Mouse (Mus musculus): ENCODE measurements around the gene Cdon. TPM values are rescaled to one million over a fixed set of nuclear protein-coding genes. Genes with fewer than 3 reads are reported as not detected.

Gene Cdon
- 2.9 TPM for polyA plus RNA-seq (2014; fragmentation: Illumina TruSeq; extraction: RNeasy Lipid Tissue Mini Kit (QIAGEN cat#74804); ENCODE audit: low read depth, low replicate concordance)

DNA sequence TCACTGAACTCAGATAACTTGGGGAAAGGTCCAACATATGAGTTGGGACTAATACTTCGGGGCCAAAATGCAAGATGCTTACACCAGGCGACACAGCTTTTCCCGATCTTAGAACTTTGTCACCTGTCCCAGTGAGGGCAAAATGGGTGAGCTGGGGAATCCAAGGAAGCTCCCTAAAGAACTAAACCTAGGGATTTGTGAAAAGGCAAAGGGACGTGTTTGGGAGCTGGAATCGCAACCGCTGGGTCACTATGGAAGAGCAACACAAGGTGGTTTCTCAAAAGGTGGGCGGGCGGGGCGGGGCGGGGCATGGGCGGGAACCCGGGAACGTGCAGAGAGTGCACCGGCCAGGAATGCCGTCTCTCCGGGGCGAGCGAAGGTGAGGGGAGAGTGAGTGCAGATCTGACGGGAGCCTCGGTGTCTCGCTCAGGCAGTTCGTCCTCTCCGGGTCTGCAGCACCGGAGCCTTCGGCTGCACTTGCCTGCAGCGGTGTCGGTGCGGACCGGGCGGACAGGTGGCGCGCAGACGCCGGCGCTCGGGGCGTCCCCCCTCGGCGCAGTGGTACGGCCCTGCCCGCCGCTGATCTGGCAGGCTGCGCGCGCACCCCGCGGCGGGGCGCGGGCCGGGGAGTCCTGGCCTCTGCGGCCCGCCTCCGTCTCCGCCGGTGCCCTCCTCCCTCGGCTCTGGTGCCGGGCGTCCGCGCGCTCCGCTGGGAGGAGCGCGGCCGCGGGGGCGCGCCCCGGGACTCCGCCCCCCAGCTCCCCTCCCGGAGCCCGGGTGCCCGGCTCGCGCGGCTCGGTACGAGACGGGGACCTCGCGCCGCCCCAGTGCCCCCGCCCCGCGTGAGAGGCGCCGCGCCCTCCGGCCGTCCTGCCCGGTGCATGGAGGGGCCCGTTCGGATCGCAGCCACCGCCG lies at the start of gene Cdon:
Gene Cdon (plus strand): TSS at position 324 of the 915 bp plus-strand sequence.

DNA sequence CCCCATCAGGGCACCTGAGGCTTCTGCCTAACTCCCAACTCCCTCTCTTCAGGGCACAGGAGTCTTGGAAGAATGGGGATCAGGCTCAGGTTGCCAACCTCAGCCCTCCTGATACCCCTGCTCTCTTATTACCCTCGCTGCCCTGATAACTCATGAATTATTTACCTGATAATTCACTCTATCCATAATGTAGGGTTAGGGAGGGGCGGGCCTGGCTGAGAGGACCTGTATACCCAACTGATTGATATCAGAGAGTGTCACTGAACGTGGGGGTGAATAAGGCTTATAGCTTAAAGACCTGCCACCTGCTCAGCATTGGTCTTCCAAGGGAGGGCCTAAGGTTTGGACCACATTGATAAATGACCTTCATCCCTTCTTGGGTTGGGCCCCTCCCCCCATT lies 97.2 kb downstream of the Cdon start, which contains the start of gene Gm1113:
Gene Gm1113 (minus strand): TSS at position 101 of the 400 bp plus-strand sequence.

Other genes with a start within 250 kb of the Cdon start
- 9.8 TPM for gene Dcps, start 245.1 kb upstream of the Cdon start, polyA plus RNA-seq (2014; fragmentation: Illumina TruSeq; extraction: RNeasy Lipid Tissue Mini Kit (QIAGEN cat#74804); ENCODE audit: low read depth, low replicate concordance)
- 171 TPM for gene Srpr, start 221.0 kb upstream of the Cdon start, polyA plus RNA-seq (2014; fragmentation: Illumina TruSeq; extraction: RNeasy Lipid Tissue Mini Kit (QIAGEN cat#74804); ENCODE audit: low read depth, low replicate concordance)
- gene Tirap, start 220.8 kb upstream of the Cdon start, polyA plus RNA-seq (2014; fragmentation: Illumina TruSeq; extraction: RNeasy Lipid Tissue Mini Kit (QIAGEN cat#74804); ENCODE audit: low read depth, low replicate concordance) = 1.6 TPM
- gene Foxred1, start 210.1 kb upstream of the Cdon start, polyA plus RNA-seq (2014; fragmentation: Illumina TruSeq; extraction: RNeasy Lipid Tissue Mini Kit (QIAGEN cat#74804); ENCODE audit: low read depth, low replicate concordance) = 16.4 TPM
- 153 TPM for gene Fam118b, start 153.3 kb upstream of the Cdon start, polyA plus RNA-seq (2014; fragmentation: Illumina TruSeq; extraction: RNeasy Lipid Tissue Mini Kit (QIAGEN cat#74804); ENCODE audit: low read depth, low replicate concordance)
- gene Rpusd4, start 153.3 kb upstream of the Cdon start, polyA plus RNA-seq (2014; fragmentation: Illumina TruSeq; extraction: RNeasy Lipid Tissue Mini Kit (QIAGEN cat#74804); ENCODE audit: low read depth, low replicate concordance) = 2.5 TPM
- not detected for gene Gm1113, start 97.1 kb downstream of the Cdon start, polyA plus RNA-seq (2014; fragmentation: Illumina TruSeq; extraction: RNeasy Lipid Tissue Mini Kit (QIAGEN cat#74804); ENCODE audit: low read depth, low replicate concordance)
- gene Ddx25, start 137.4 kb downstream of the Cdon start, polyA plus RNA-seq (2014; fragmentation: Illumina TruSeq; extraction: RNeasy Lipid Tissue Mini Kit (QIAGEN cat#74804); ENCODE audit: low read depth, low replicate concordance) = 147 TPM
- gene Pus3, start 137.5 kb downstream of the Cdon start, polyA plus RNA-seq (2014; fragmentation: Illumina TruSeq; extraction: RNeasy Lipid Tissue Mini Kit (QIAGEN cat#74804); ENCODE audit: low read depth, low replicate concordance) = 18.3 TPM
- 5.9 TPM for gene Pate2, start 149.2 kb downstream of the Cdon start, polyA plus RNA-seq (2014; fragmentation: Illumina TruSeq; extraction: RNeasy Lipid Tissue Mini Kit (QIAGEN cat#74804); ENCODE audit: low read depth, low replicate concordance)
- 221 TPM for gene Hyls1, start 149.3 kb downstream of the Cdon start, polyA plus RNA-seq (2014; fragmentation: Illumina TruSeq; extraction: RNeasy Lipid Tissue Mini Kit (QIAGEN cat#74804); ENCODE audit: low read depth, low replicate concordance)
- gene Pate4, start 190.8 kb downstream of the Cdon start, polyA plus RNA-seq (2014; fragmentation: Illumina TruSeq; extraction: RNeasy Lipid Tissue Mini Kit (QIAGEN cat#74804); ENCODE audit: low read depth, low replicate concordance) = not detected
- 0.52 TPM for gene Pate3, start 227.1 kb downstream of the Cdon start, polyA plus RNA-seq (2014; fragmentation: Illumina TruSeq; extraction: RNeasy Lipid Tissue Mini Kit (QIAGEN cat#74804); ENCODE audit: low read depth, low replicate concordance)

Measured in testis, adult 10 weeks (tissue).